ENCODE assay signal across 8 mouse cellular contexts in the genomic region with DNA sequence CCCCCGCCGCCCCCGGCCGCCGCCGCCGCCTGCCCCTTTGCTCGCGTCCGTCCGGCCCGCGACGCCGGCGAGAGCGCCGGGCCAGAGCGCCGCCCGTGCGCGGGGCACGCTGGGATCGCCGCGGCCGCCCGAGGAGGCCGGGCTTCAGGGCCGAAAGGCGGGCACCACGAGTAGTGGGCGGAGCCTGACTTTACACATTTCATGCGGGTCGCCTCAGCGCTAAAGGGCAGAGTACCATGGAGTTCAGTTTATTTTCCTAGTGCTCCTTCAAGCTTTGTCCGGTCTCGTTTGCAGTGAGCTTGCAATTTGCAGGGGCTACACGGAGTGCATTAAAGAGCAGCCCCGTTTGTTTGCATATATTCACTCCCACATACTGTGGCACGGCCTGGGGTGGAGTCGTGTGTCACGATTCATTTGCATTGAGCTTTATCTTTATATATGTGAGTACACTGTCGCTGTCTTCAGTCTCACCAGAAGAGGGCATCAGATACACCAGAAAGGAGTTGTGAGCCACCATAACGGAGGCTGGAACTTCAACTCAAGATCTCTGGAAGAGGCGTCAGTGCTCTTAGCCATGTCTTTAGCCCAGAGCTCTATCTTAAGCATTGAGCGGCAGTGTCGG. TPM values are rescaled to one million over a fixed set of nuclear protein-coding genes. Genes with fewer than 3 reads are reported as not detected.
DNase-seq lines count a peak whose midpoint lies in the region; ATAC-seq and TF ChIP-seq lines count a peak whose summit lies in the region.

Tmem259 (minus strand) TSS at position 136 of the 622 bp plus-strand sequence.

- peak within 1 kb of the TSS; percentile 81 for H3K9ac ChIP-seq in embryonic facial prominence, embryonic 11.5 days (replicated peaks; ENCODE audit: low read length)
- H3K9ac ChIP-seq in intestine, postnatal 0 days (ENCODE audit: low read depth, low read length): peak within 1 kb of the TSS; percentile 91
- peak within 1 kb of the TSS; percentile 86 for H3K9ac ChIP-seq in midbrain, embryonic 12.5 days (replicated peaks)

- H3K4me2 ChIP-seq in embryonic facial prominence, embryonic 11.5 days (ENCODE audit: low read depth, low read length): peak within 1 kb of the TSS; percentile 88
- peak within 1 kb of the TSS; percentile 88 for H3K4me2 ChIP-seq in intestine, postnatal 0 days (replicated peaks; ENCODE audit: low read depth)
- H3K4me2 ChIP-seq in midbrain, embryonic 12.5 days (replicated peaks): peak within 1 kb of the TSS; percentile 89

- peak within 1 kb of the TSS; percentile 79 for H3K4me3 ChIP-seq in embryonic facial prominence, embryonic 11.5 days (ENCODE audit: low read depth, low read length)
- peak within 1 kb of the TSS; percentile 70 for H3K4me3 ChIP-seq in intestine, postnatal 0 days (ENCODE audit: low read depth, low read length)
- peak within 1 kb of the TSS; percentile 80 for H3K4me3 ChIP-seq in limb, embryonic 10.5 days
- peak within 1 kb of the TSS; percentile 79 for H3K4me3 ChIP-seq in midbrain, embryonic 12.5 days

- WGBS in embryonic facial prominence, embryonic 11.5 days: 0% methylated on average over 37 of the region's 49 CpGs
- WGBS in intestine, postnatal 0 days: under 1% methylated on average over 47 of the region's 49 CpGs
- 2% methylated on average over 49 of the region's 49 CpGs for WGBS in limb, embryonic 10.5 days
- under 1% methylated on average over 38 of the region's 49 CpGs for WGBS in midbrain, embryonic 12.5 days

- ATAC-seq in embryonic facial prominence, embryonic 11.5 days (replicated peaks; ENCODE audit: insufficient number of reproducible peaks, low FRiP score, low TSS enrichment, low read depth): peak; percentile 73
- peak; percentile 22 for ATAC-seq in granulocyte monocyte progenitor cell, adult 5-6 weeks (replicated peaks; ENCODE audit: poor library complexity, severe bottlenecking)
- peak; percentile 83 for ATAC-seq in intestine, postnatal 0 days
- ATAC-seq in midbrain, embryonic 12.5 days (ENCODE audit: low FRiP score, low read depth): peak; percentile 82

- H3K36me3 ChIP-seq in embryonic facial prominence, embryonic 11.5 days (replicated peaks; ENCODE audit: control insufficient read depth, insufficient read depth, low read depth, low read length): peaks cover 2% of the 10 kb centered on the region
- peaks cover 3% of the 10 kb centered on the region; the same call in 1 of the 2 replicates for H3K36me3 ChIP-seq in intestine, postnatal 0 days (ENCODE audit: control insufficient read depth, insufficient read depth)
- peaks cover 30% of the 10 kb centered on the region for H3K36me3 ChIP-seq in limb, embryonic 10.5 days
- H3K36me3 ChIP-seq in midbrain, embryonic 12.5 days: peaks cover 18% of the 10 kb centered on the region

- H3K9me3 ChIP-seq in embryonic facial prominence, embryonic 11.5 days (replicated peaks; ENCODE audit: control insufficient read depth, low read length): no peaks in the 10 kb centered on the region
- H3K9me3 ChIP-seq in intestine, postnatal 0 days (ENCODE audit: control insufficient read depth): no peaks in the 10 kb centered on the region
- H3K9me3 ChIP-seq in limb, embryonic 10.5 days (replicated peaks): no peaks in the 10 kb centered on the region
- H3K9me3 ChIP-seq in midbrain, embryonic 12.5 days: no peaks in the 10 kb centered on the region

- H3K27me3 ChIP-seq in embryonic facial prominence, embryonic 11.5 days (ENCODE audit: control insufficient read depth, insufficient read depth, low read length): no peaks in the 10 kb centered on the region
- H3K27me3 ChIP-seq in intestine, postnatal 0 days (replicated peaks; ENCODE audit: control insufficient read depth, insufficient read depth, low read length): no peaks in the 10 kb centered on the region
- H3K27me3 ChIP-seq in limb, embryonic 10.5 days (ENCODE audit: low read depth, poor library complexity, severe bottlenecking): no peaks in the 10 kb centered on the region
- H3K27me3 ChIP-seq in midbrain, embryonic 12.5 days: peaks cover 30% of the 10 kb centered on the region

- peak; percentile 94 for DNase-seq in 3T3-L1 (ENCODE audit: low read depth, low spot score)
- peak; percentile 94 for DNase-seq in adrenal gland, postnatal 14 days
- peak; percentile 93 for DNase-seq in embryonic facial prominence, embryonic 11.5 days (ENCODE audit: low spot score)
- DNase-seq in limb, embryonic 10.5 days (ENCODE audit: low spot score): peak; percentile 85
- DNase-seq in spleen, adult 12 weeks (ENCODE audit: low spot score): peak; percentile 85

- H3K4me1 ChIP-seq in embryonic facial prominence, embryonic 11.5 days (ENCODE audit: control insufficient read depth, insufficient read depth, low read length): peaks cover 3% of the 10 kb centered on the region
- 0 out of 2 replicates have a peak, but pooled peaks cover 5% of the 10 kb centered on the region for H3K4me1 ChIP-seq in intestine, postnatal 0 days (replicated peaks; ENCODE audit: control insufficient read depth, insufficient read depth, low read length)
- peaks cover 52% of the 10 kb centered on the region for H3K4me1 ChIP-seq in limb, embryonic 10.5 days
- H3K4me1 ChIP-seq in midbrain, embryonic 12.5 days: peaks cover 48% of the 10 kb centered on the region

- TF ChIP-seq CTCF in intestine, postnatal 0 days (IDR thresholded peaks at IDR 0.05; ENCODE audit: low read depth): peak; percentile 86

- peak within 1 kb of the TSS; percentile 84 for H3K27ac ChIP-seq in embryonic facial prominence, embryonic 11.5 days (replicated peaks; ENCODE audit: low read depth, low read length)
- H3K27ac ChIP-seq in intestine, postnatal 0 days (ENCODE audit: low read depth, low read length): peak within 1 kb of the TSS; percentile 96
- peak within 1 kb of the TSS; percentile 92 for H3K27ac ChIP-seq in limb, embryonic 10.5 days
- peak within 1 kb of the TSS; percentile 92 for H3K27ac ChIP-seq in midbrain, embryonic 12.5 days (replicated peaks)

RNA-seq across cellular contexts. Expression of gene Tmem259, which starts in this region (rescaled TPM):
- 141 and 157 TPM in 2 replicates for total RNA-seq in adrenal gland, postnatal 14 days (2021)
- polyA plus RNA-seq in embryonic facial prominence, embryonic 11.5 days (2014; fragmentation: Nextera tagmentation; extraction: Ambion mirVana): 13.4 and 13.7 TPM in 2 replicates
- total RNA-seq in granulocyte monocyte progenitor cell, adult 5-6 weeks (2014; fragmentation: Nextera tagmentation): 38.2 and 63.0 TPM in 2 replicates
- total RNA-seq in granulocyte monocyte progenitor cell, adult 5-6 weeks (2017): 43.2 and 54.7 TPM in 2 replicates
- polyA plus RNA-seq in intestine, postnatal 0 days (2015; fragmentation: Nextera tagmentation; extraction: Ambion mirVana): 24.7 and 25.3 TPM in 2 replicates
- 14.9 and 16.4 TPM in 2 replicates for polyA plus RNA-seq in limb, embryonic 10.5 days (2016; fragmentation: Nextera tagmentation; extraction: Ambion mirVana)
- polyA plus RNA-seq in midbrain, embryonic 12.5 days (2016; fragmentation: Nextera tagmentation; extraction: Ambion mirVana): 19.3 and 20.9 TPM in 2 replicates

Comparison
In these comparisons a context has a peak if more than half of its experiments do, and no peak if none do; other contexts are left out.
1. Peak in every context shown above with its lines: DNase-seq, ATAC-seq, H3K4me3 ChIP-seq and H3K27ac ChIP-seq.
2. ATAC-seq: peak in every context shown above with its lines; median percentile 83 in intestine, postnatal 0 days; 82 in midbrain, embryonic 12.5 days; 73 in embryonic facial prominence, embryonic 11.5 days; 22 in granulocyte monocyte progenitor cell, adult 5-6 weeks.